Mouse (Mus musculus): ENCODE data around the gene Tnxb.
"Not testable (repeated sequence)": the region's sequence is repeated elsewhere in the genome, so short reads cannot be mapped to it uniquely, and the experiment has no call there.

Gene Tnxb

GRCm38 (mm10) chr17:34743719-34744118 is 73.4 kb downstream of the Tnxb start, which contains the start of gene C4b:
Gene C4b, minus strand, starts transcription at chr17:34743882.
- no peak for DNase-seq

- no peak for DNase-seq
These were observed 73.9 kb downstream of the Tnxb start for GRCm38 (mm10) chr17:34744206-34744605.

- DNase-seq, result not testable (repeated sequence)
These were observed 74.3 kb downstream of the Tnxb start for GRCm38 (mm10) chr17:34744611-34745010.

- DNase-seq, result not testable (repeated sequence)
These were observed 74.8 kb downstream of the Tnxb start for GRCm38 (mm10) chr17:34745166-34745565.

- DNase-seq, result no peak
These were observed 76.2 kb downstream of the Tnxb start for GRCm38 (mm10) chr17:34746531-34746930.

GRCm38 (mm10) chr17:34761471-34761870 is 91.1 kb downstream of the Tnxb start:
- no peak for DNase-seq

Data from cerebellum, adult 9-10 months (tissue).